Mouse (Mus musculus) gastrocnemius, postnatal 25 days (tissue): ENCODE measurements around the gene Mesp2. TPM values are rescaled to one million over a fixed set of nuclear protein-coding genes. Genes with fewer than 3 reads are reported as not detected.

Experiments
- DNase-seq: peaks from one replicate; pipeline ENCODE4 v3.0.0; 2022
- total RNA-seq, 2 experiments: library from RNA; stranded (reverse); gene quantifications; 1 replicate in 1 of 2; 2 replicates in 1 of 2; pipeline ENCODE4 v1.2.3; 2021

The Mesp2 gene
- total RNA-seq, 2 experiments from 2014 or later, result not detected

GRCm38 (mm10) chr7:79861794-79862193 is 51.3 kb downstream of the Mesp2 start:
- no peak for DNase-seq

Other genes starting within 250 kb of the Mesp2 start
- not detected for gene Rhcg, start 193.1 kb upstream of the Mesp2 start, total RNA-seq
- under 1 TPM; 0.05 to 0.13 TPM for gene Ticrr, start 150.5 kb upstream of the Mesp2 start, total RNA-seq
- under 1 TPM; 0.59 to 0.91 TPM for gene Kif7, start 95.0 kb upstream of the Mesp2 start, total RNA-seq
- gene Plin1, start 77.8 kb upstream of the Mesp2 start, total RNA-seq, result 10 to 100 TPM in 1 of 2 experiments, 1 to 10 TPM in 1; 1.8 to 53.2 TPM
- 10 to 100 TPM in 1 of 2 experiments, 1 to 10 TPM in 1; 8.8 to 11.8 TPM for gene Pex11a, start 67.6 kb upstream of the Mesp2 start, total RNA-seq
- gene Wdr93, start 67.6 kb upstream of the Mesp2 start, total RNA-seq, result not detected
- not detected for gene Mesp1, start 16.9 kb upstream of the Mesp2 start, total RNA-seq
- gene Anpep, start 50.3 kb downstream of the Mesp2 start, total RNA-seq, result 1 to 10 TPM; 5.7 to 6.3 TPM
- gene Ap3s2, start 109.9 kb downstream of the Mesp2 start, total RNA-seq, result 10 to 100 TPM; 16.9 to 17.1 TPM
- gene Arpin, start 124.6 kb downstream of the Mesp2 start, total RNA-seq, result 1 to 10 TPM; 3.6 to 3.8 TPM
- gene Zfp710, start 214.1 kb downstream of the Mesp2 start, total RNA-seq, result 10 to 100 TPM; 20.8 to 27.9 TPM